8 mouse cellular contexts compared by ENCODE assay signal in genomic region chr9:122805845-122806341, GRCm38 (mm10). TPM values are rescaled to one million over a fixed set of nuclear protein-coding genes. Genes with fewer than 3 reads are reported as not detected.
DNase-seq lines count a peak whose midpoint lies in the region; ATAC-seq lines count a peak whose summit lies in the region.

No protein-coding gene starts in this region.

- H3K9ac ChIP-seq in lung, embryonic 15.5 days = peak overlapping the region; percentile 63
- peak overlapping the region; percentile 56 for H3K9ac ChIP-seq in limb, embryonic 15.5 days
- peak overlapping the region; percentile 47 for H3K9ac ChIP-seq in stomach, embryonic 14.5 days (replicated peaks; ENCODE audit: low read depth, low read length)

- DNase-seq in lung, postnatal 10 days = no peak
- DNase-seq in forebrain, embryonic 10.5 days (ENCODE audit: extremely low spot score, low spot score) = no peak
- no peak for DNase-seq in thymus, postnatal 10 days (ENCODE audit: low spot score in 2 of 2)
- DNase-seq in cerebellum, adult 11 months = no peak
- no peak for DNase-seq in layer of hippocampus, adult 18-20 months (ENCODE audit: low spot score in 2 of 2)

- H3K27ac ChIP-seq in lung, embryonic 15.5 days = peak overlapping the region; percentile 97
- H3K27ac ChIP-seq in forebrain, embryonic 10.5 days = peak overlapping the region; percentile 92
- H3K27ac ChIP-seq in limb, embryonic 15.5 days = peak overlapping the region; percentile 89
- peak overlapping the region; percentile 73; the same call in 1 of the 2 replicates for H3K27ac ChIP-seq in stomach, embryonic 14.5 days (ENCODE audit: low read length)

- peaks cover 14% of the 10 kb centered on the region for H3K4me1 ChIP-seq in lung, embryonic 15.5 days
- peaks cover 16% of the 10 kb centered on the region for H3K4me1 ChIP-seq in forebrain, embryonic 10.5 days
- H3K4me1 ChIP-seq in limb, embryonic 15.5 days = peaks cover 5% of the 10 kb centered on the region; the same call in 1 of the 2 replicates
- peaks cover 6% of the 10 kb centered on the region; the same call in 1 of the 2 replicates for H3K4me1 ChIP-seq in stomach, embryonic 14.5 days (ENCODE audit: control insufficient read depth, insufficient read depth, low read length)

- no peaks in the 10 kb centered on the region for H3K27me3 ChIP-seq in lung, embryonic 15.5 days
- H3K27me3 ChIP-seq in forebrain, embryonic 10.5 days (ENCODE audit: poor library complexity, severe bottlenecking) = no peaks in the 10 kb centered on the region
- no peaks in the 10 kb centered on the region for H3K27me3 ChIP-seq in limb, embryonic 15.5 days
- no peaks in the 10 kb centered on the region for H3K27me3 ChIP-seq in stomach, embryonic 14.5 days (ENCODE audit: control insufficient read depth, insufficient read depth, low read length)

- H3K36me3 ChIP-seq in lung, embryonic 15.5 days = no peaks in the 10 kb centered on the region
- H3K36me3 ChIP-seq in forebrain, embryonic 10.5 days (replicated peaks) = no peaks in the 10 kb centered on the region
- H3K36me3 ChIP-seq in limb, embryonic 15.5 days = peaks cover 5% of the 10 kb centered on the region; the same call in 1 of the 2 replicates
- no peaks in the 10 kb centered on the region for H3K36me3 ChIP-seq in stomach, embryonic 14.5 days (ENCODE audit: control insufficient read depth, insufficient read depth, low read length)

- H3K4me2 ChIP-seq in lung, embryonic 15.5 days = peak overlapping the region; percentile 90
- H3K4me2 ChIP-seq in limb, embryonic 15.5 days = peak overlapping the region; percentile 54
- H3K4me2 ChIP-seq in stomach, embryonic 14.5 days (replicated peaks; ENCODE audit: low read depth, low read length) = peak overlapping the region; percentile 80

- no peak for ATAC-seq in lung, embryonic 15.5 days (ENCODE audit: borderline replicate concordance, extremely low read depth, low FRiP score, low TSS enrichment)
- no peak for ATAC-seq in limb, embryonic 15.5 days (ENCODE audit: insufficient number of reproducible peaks, low FRiP score, low TSS enrichment, low read depth)
- peak; percentile 3; the same call in 1 of the 2 replicates for ATAC-seq in stomach, embryonic 14.5 days (ENCODE audit: insufficient number of reproducible peaks, insufficient read depth, low FRiP score, low read depth)

- WGBS in lung, embryonic 15.5 days = 9% methylated on average over 10 of the region's 10 CpGs
- 14% methylated on average over 10 of the region's 10 CpGs for WGBS in forebrain, embryonic 10.5 days
- 6% methylated on average over 10 of the region's 10 CpGs for WGBS in limb, embryonic 15.5 days
- whole genome bisulfite sequencing in stomach, embryonic 14.5 days = 8% methylated on average over 10 of the region's 10 CpGs

- H3K9me3 ChIP-seq in lung, embryonic 15.5 days = no peaks in the 10 kb centered on the region
- H3K9me3 ChIP-seq in forebrain, embryonic 10.5 days = no peaks in the 10 kb centered on the region
- H3K9me3 ChIP-seq in limb, embryonic 15.5 days = no peaks in the 10 kb centered on the region
- no peaks in the 10 kb centered on the region for H3K9me3 ChIP-seq in stomach, embryonic 14.5 days (ENCODE audit: control insufficient read depth, low read depth, low read length)

- H3K4me3 ChIP-seq in lung, embryonic 15.5 days = peak overlapping the region; percentile 63
- peak overlapping the region; percentile 76 for H3K4me3 ChIP-seq in forebrain, embryonic 10.5 days
- peak overlapping the region; percentile 67 for H3K4me3 ChIP-seq in limb, embryonic 15.5 days
- H3K4me3 ChIP-seq in stomach, embryonic 14.5 days (ENCODE audit: low read depth, low read length) = peak overlapping the region; percentile 53

RNA-seq across cellular contexts. Expression of gene Tcaim, which starts 0.6 kb away (rescaled TPM):
- 5.9 and 6.2 TPM in 2 replicates for polyA plus RNA-seq in lung, embryonic 15.5 days (2015; fragmentation: Nextera tagmentation; extraction: Ambion mirVana)
- 4.6 and 6.1 TPM in 2 replicates for polyA plus RNA-seq in forebrain, embryonic 10.5 days (2016; fragmentation: Nextera tagmentation; extraction: Ambion mirVana)
- polyA plus RNA-seq in limb, embryonic 15.5 days (2015; fragmentation: Nextera tagmentation; extraction: Ambion mirVana) = 7.0 and 8.1 TPM in 2 replicates
- polyA plus RNA-seq in stomach, embryonic 14.5 days (2014; fragmentation: Nextera tagmentation; extraction: Ambion mirVana) = 7.2 and 7.8 TPM in 2 replicates
- 10 to 100 TPM; 20.2 to 22.0 TPM for total RNA-seq in layer of hippocampus, adult 18-20 months (2021)

RNA-seq across cellular contexts. Expression of gene Gm35549, which starts 37.9 kb away (rescaled TPM):
- 0.38 and 1.1 TPM in 2 replicates for polyA plus RNA-seq in lung, embryonic 15.5 days (2015; fragmentation: Nextera tagmentation; extraction: Ambion mirVana)
- polyA plus RNA-seq in forebrain, embryonic 10.5 days (2016; fragmentation: Nextera tagmentation; extraction: Ambion mirVana) = 0.28 and 0.33 TPM in 2 replicates
- polyA plus RNA-seq in limb, embryonic 15.5 days (2015; fragmentation: Nextera tagmentation; extraction: Ambion mirVana) = 0.42 TPM in 1 of 2 replicates, not detected in the other
- polyA plus RNA-seq in stomach, embryonic 14.5 days (2014; fragmentation: Nextera tagmentation; extraction: Ambion mirVana) = 0.72 TPM in 1 of 2 replicates, not detected in the other
- not detected for total RNA-seq in layer of hippocampus, adult 18-20 months (2021)

RNA-seq across cellular contexts. Expression of gene Topaz1, which starts 58.7 kb away (rescaled TPM):
- polyA plus RNA-seq in lung, embryonic 15.5 days (2015; fragmentation: Nextera tagmentation; extraction: Ambion mirVana) = 0.04 and 0.05 TPM in 2 replicates
- not detected in 2 replicates for polyA plus RNA-seq in forebrain, embryonic 10.5 days (2016; fragmentation: Nextera tagmentation; extraction: Ambion mirVana)
- polyA plus RNA-seq in limb, embryonic 15.5 days (2015; fragmentation: Nextera tagmentation; extraction: Ambion mirVana) = not detected in 2 replicates
- polyA plus RNA-seq in stomach, embryonic 14.5 days (2014; fragmentation: Nextera tagmentation; extraction: Ambion mirVana) = 0.06 TPM in 1 of 2 replicates, not detected in the other
- not detected for total RNA-seq in layer of hippocampus, adult 18-20 months (2021)

RNA-seq across cellular contexts. Expression of gene Zfp445, which starts 59.9 kb away (rescaled TPM):
- polyA plus RNA-seq in lung, embryonic 15.5 days (2015; fragmentation: Nextera tagmentation; extraction: Ambion mirVana) = 65.6 and 67.1 TPM in 2 replicates
- polyA plus RNA-seq in forebrain, embryonic 10.5 days (2016; fragmentation: Nextera tagmentation; extraction: Ambion mirVana) = 82.3 and 83.3 TPM in 2 replicates
- polyA plus RNA-seq in limb, embryonic 15.5 days (2015; fragmentation: Nextera tagmentation; extraction: Ambion mirVana) = 59.7 and 66.5 TPM in 2 replicates
- polyA plus RNA-seq in stomach, embryonic 14.5 days (2014; fragmentation: Nextera tagmentation; extraction: Ambion mirVana) = 68.3 and 69.6 TPM in 2 replicates
- total RNA-seq in layer of hippocampus, adult 18-20 months (2021) = 100 to 1,000 TPM; 152 to 156 TPM
